Mouse (Mus musculus) myocyte (in vitro differentiated cells): ENCODE data around the gene Cd83. TPM values are rescaled to one million over a fixed set of nuclear protein-coding genes. Genes with fewer than 3 reads are reported as not detected.

ENCODE experiments used
- H3K27me3 ChIP-seq: one replicate; pipeline ENCODE4 v1.6.1; 2011; ENCODE audit not compliant: control insufficient read depth, insufficient read depth, insufficient read length
- H3K36me3 ChIP-seq: one replicate; pipeline ENCODE4 v1.6.1; 2011; ENCODE audit not compliant: control insufficient read depth, insufficient read depth
- H3K4me2 ChIP-seq: one replicate; pipeline ENCODE4 v1.6.1; 2011; ENCODE audit warnings: low read depth, control low read depth
- H3K4me3 ChIP-seq: one replicate; pipeline ENCODE4 v1.5.1; 2011; ENCODE audit warnings: mild to moderate bottlenecking, control low read depth, moderate library complexity
- H3K79me2 ChIP-seq: one replicate; pipeline ENCODE4 v1.6.1; 2011; ENCODE audit not compliant: control insufficient read depth, insufficient read depth
- H3ac ChIP-seq: one replicate; pipeline ENCODE4 v1.6.1; 2011; ENCODE audit not compliant: control insufficient read depth, insufficient read length
- CEBPB ChIP-seq: IDR thresholded peaks from 2 replicates; pipeline ENCODE4 v1.6.1; 2011; ENCODE audit warnings: mild to moderate bottlenecking, moderate library complexity; ENCODE audit not compliant: poor library complexity, insufficient read depth, severe bottlenecking
- E2F4 ChIP-seq: IDR thresholded peaks from one replicate; pipeline ENCODE4 v1.6.1; 2011; ENCODE audit warnings: mild to moderate bottlenecking, control low read depth, moderate library complexity; ENCODE audit not compliant: insufficient read depth
- MAX ChIP-seq: IDR thresholded peaks from one replicate; pipeline ENCODE4 v1.6.1; 2011; ENCODE audit warnings: low read depth, mild to moderate bottlenecking, control low read depth
- MYOD1 ChIP-seq, 3 experiments: IDR thresholded peaks; one replicate each; pipeline ENCODE4 v1.6.1; 2011; ENCODE audit warnings: control low read depth in 2 of 3, low read depth in 2 of 3, mild to moderate bottlenecking in 2 of 3, moderate library complexity in 1 of 3; ENCODE audit not compliant: insufficient read length in 2 of 3, control insufficient read depth in 1 of 3
- MYOG ChIP-seq, 3 experiments: IDR thresholded peaks; one replicate each; pipeline ENCODE4 v1.6.1; 2011; ENCODE audit warnings: control low read depth in 2 of 3, low read depth in 2 of 3, mild to moderate bottlenecking in 2 of 3; ENCODE audit not compliant: insufficient read length in 2 of 3, control insufficient read depth in 1 of 3, insufficient read depth in 1 of 3
- POLR2A ChIP-seq: IDR thresholded peaks from one replicate; pipeline ENCODE4 v1.6.1; 2011; ENCODE audit warnings: low read depth, mild to moderate bottlenecking, control low read depth, moderate library complexity; ENCODE audit not compliant: insufficient read length
- POLR2AphosphoS2 ChIP-seq: IDR thresholded peaks from one replicate; pipeline ENCODE4 v1.6.1; 2011; ENCODE audit warnings: low read depth, control low read depth; ENCODE audit not compliant: insufficient read length
- REST ChIP-seq: IDR thresholded peaks from one replicate; pipeline ENCODE4 v1.6.1; 2011; ENCODE audit warnings: mild to moderate bottlenecking, control low read depth, moderate library complexity; ENCODE audit not compliant: insufficient read depth, insufficient read length
- SRF ChIP-seq: IDR thresholded peaks from one replicate; pipeline ENCODE4 v1.6.1; 2011; ENCODE audit warnings: low read depth; ENCODE audit not compliant: control insufficient read depth, insufficient read length
- TCF12 ChIP-seq: IDR thresholded peaks from one replicate; pipeline ENCODE4 v1.6.1; 2011; ENCODE audit warnings: mild to moderate bottlenecking, control low read depth; ENCODE audit not compliant: poor library complexity, insufficient read depth, severe bottlenecking
- TCF3 ChIP-seq: IDR thresholded peaks from one replicate; pipeline ENCODE4 v1.6.1; 2011; ENCODE audit warnings: low read depth, control low read depth; ENCODE audit not compliant: insufficient read length
- USF1 ChIP-seq: IDR thresholded peaks from one replicate; pipeline ENCODE4 v1.6.1; 2011; ENCODE audit warnings: low read depth, mild to moderate bottlenecking, control low read depth, moderate library complexity
- polyA plus RNA-seq: library from polyadenylated mRNA; unstranded; fragments of >200 nt; fragmentation: generic; extraction: Trizol; gene quantifications from one replicate; pipeline ENCODE4 v1.2.1, GENCODE M21; 2012; ENCODE audit warnings: missing spikeins

Gene Cd83
- polyA plus RNA-seq, 1 experiment, result not detected

DNA sequence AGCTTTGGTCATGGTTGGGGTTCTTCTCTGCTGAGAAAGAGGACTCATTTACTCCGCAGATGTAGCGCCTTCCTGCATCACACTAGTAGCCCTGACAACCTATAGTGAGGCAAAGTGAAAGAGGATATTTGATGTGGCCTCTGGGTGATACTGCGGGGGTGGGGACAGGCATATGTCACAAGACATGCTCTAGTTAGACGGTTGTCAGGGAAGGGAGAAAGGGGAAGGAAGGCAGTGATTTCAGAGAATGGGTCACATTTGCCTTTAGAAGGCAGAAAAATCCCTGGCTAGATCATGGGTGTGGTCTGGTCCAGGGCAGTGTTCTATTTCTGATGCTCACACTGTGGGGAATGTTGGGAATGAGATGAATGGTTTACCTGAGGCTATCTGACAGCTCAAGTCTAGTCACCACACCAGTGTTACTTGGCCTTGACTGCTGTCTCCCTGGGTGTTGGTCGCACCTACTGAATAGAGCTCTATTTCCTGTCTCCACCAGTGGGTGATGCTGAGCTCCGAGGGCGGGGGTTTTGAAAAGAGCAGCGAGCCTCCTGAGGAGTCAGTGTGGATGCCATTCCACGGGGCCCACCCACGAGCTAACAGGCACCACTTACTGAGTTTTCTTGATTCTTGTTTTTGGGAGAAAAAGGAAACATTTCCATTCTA lies 4.5 kb downstream of the Cd83 start:
- H3K36me3 ChIP-seq, result no peaks in the 10 kb centered on the region
- H3K27me3 ChIP-seq, result peaks cover 47% of the 10 kb centered on the region
- no peaks in the 10 kb centered on the region for H3K79me2 ChIP-seq
- H3K4me2 ChIP-seq, result no peak overlapping the region
- H3ac ChIP-seq, result no peak overlapping the region
- no peak overlapping the region for H3K4me3 ChIP-seq
- no peak for TF ChIP-seq MYOD1 (IDR thresholded peaks at IDR 0.05; ENCODE audit: control insufficient read depth in 1 of 3, insufficient read length in 2 of 3, low read depth in 2 of 3)
- no peak for TF ChIP-seq REST
- TF ChIP-seq TCF12, result no peak
- TF ChIP-seq TCF3, result no peak
- no peak for TF ChIP-seq POLR2AphosphoS2
- TF ChIP-seq E2F4, result no peak
- no peak for TF ChIP-seq POLR2A
- no peak for TF ChIP-seq USF1

DNA sequence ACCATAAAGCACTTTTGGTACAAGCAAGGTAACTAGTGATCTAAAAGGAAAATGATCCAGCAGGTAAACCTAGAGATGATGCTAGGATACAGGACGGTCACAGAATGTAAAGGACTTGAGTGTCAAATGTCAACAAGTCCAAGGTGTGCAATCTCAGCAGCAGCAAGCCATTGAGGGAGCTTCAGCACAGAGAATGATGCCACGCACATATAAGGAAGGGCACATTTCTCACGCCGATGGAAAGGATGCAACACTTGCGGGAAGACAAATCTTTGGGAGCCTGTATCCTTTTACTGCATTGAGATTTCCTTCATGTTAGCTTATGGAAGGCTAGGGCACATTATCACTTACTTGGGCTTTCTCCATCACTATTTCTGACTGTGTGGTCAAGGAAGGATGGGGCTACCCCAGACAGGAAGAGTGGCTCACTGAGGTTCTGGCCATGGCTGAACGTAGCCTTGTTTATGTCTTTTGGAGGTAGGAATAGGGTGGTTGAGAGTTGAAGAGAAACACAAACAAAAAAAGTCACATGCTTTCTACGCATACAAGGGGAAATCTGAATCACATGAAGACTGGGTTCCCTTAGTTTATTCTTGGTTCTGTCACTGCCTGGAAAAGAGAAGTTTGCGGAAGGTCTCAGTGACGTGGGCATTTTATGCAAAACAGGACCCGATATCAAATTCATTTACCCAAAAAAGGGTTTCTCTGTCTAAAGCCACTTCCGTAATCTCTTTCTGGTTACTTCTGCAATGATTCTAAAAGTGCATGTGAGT lies 5.8 kb downstream of the Cd83 start:
- Histone ChIP-seq H3K4me3 (no peak overlapping the region), H3K36me3 (no peaks in the 10 kb centered on the region), H3K4me2 (no peak overlapping the region), H3ac (no peak overlapping the region), H3K79me2 (no peaks in the 10 kb centered on the region), H3K27me3 (peaks cover 34% of the 10 kb centered on the region)
- no peak for TF ChIP-seq SRF
- no peak for TF ChIP-seq USF1
- TF ChIP-seq POLR2A, result no peak
- TF ChIP-seq MYOG (IDR thresholded peaks at IDR 0.05; ENCODE audit: control insufficient read depth in 1 of 3, insufficient read depth in 1 of 3, insufficient read length in 2 of 3, low read depth in 2 of 3), result no peak

DNA sequence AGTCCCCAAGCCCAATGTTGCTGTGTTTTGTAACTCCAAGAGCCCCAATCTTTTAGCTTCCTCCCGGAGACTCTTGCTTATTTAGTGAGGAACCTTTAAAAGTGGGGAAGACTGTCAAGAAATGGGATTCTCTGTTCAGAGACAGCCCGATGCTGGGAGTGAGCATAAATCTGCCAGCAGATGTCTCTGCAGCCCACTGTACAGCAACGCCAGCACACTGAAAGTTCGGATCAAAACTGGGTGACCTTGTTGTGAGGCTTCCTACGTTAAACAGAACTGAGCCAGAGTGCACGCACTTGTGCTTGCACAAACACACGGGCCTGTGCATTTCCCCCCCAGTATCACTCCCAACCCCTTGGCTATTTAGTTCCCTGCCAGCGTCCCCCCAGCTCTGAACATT lies 10.8 kb downstream of the Cd83 start:
- Histone ChIP-seq H3K79me2 (no peaks in the 10 kb centered on the region), H3K4me2 (no peak overlapping the region), H3K36me3 (no peaks in the 10 kb centered on the region), H3K27me3 (peaks cover 15% of the 10 kb centered on the region), H3K4me3 (no peak overlapping the region), H3ac (no peak overlapping the region)
- no peak for TF ChIP-seq MYOD1 (IDR thresholded peaks at IDR 0.05; ENCODE audit: control insufficient read depth in 1 of 3, insufficient read length in 2 of 3, low read depth in 2 of 3)
- no peak for TF ChIP-seq SRF
- TF ChIP-seq POLR2AphosphoS2, result no peak
- TF ChIP-seq REST, result no peak
- TF ChIP-seq TCF12, result no peak
- TF ChIP-seq MAX, result no peak
- no peak for TF ChIP-seq MYOG (IDR thresholded peaks at IDR 0.05; ENCODE audit: control insufficient read depth in 1 of 3, insufficient read depth in 1 of 3, insufficient read length in 2 of 3, low read depth in 2 of 3)
- no peak for TF ChIP-seq TCF3
- TF ChIP-seq CEBPB, result no peak
- no peak for TF ChIP-seq E2F4
- no peak for TF ChIP-seq POLR2A
- TF ChIP-seq USF1, result no peak

DNA sequence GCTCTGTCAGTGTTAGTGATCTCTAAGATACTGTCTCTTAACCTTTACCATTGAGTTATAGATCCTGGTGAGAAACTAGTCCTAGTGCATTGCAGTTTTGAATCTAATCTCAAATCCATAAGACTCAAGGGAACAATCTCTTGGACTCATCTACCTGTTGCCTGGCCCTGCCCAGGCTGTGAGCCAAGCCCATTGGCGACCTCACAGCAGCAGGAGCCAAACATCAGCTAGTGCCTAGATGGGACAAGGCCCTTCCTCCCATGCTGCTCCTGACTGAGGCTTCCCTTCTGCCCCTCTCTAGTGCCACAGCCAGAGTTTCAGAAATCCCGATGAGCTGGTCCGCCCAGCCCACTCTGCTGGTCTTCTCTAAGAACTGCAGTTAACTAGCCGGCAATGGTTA lies 14.1 kb downstream of the Cd83 start:
- H3K36me3 ChIP-seq, result no peaks in the 10 kb centered on the region
- H3K4me2 ChIP-seq, result no peak overlapping the region
- H3K27me3 ChIP-seq, result peaks cover 1% of the 10 kb centered on the region
- H3K79me2 ChIP-seq, result no peaks in the 10 kb centered on the region
- no peak overlapping the region for H3K4me3 ChIP-seq
- no peak overlapping the region for H3ac ChIP-seq
- TF ChIP-seq TCF3 (no peak), TCF12 (no peak), E2F4 (no peak), POLR2AphosphoS2 (no peak), REST (no peak), CEBPB (no peak), MYOG (IDR thresholded peaks at IDR 0.05; ENCODE audit: control insufficient read depth in 1 of 3, insufficient read depth in 1 of 3, insufficient read length in 2 of 3, low read depth in 2 of 3) (no peak), SRF (no peak), POLR2A (no peak), USF1 (no peak)

DNA sequence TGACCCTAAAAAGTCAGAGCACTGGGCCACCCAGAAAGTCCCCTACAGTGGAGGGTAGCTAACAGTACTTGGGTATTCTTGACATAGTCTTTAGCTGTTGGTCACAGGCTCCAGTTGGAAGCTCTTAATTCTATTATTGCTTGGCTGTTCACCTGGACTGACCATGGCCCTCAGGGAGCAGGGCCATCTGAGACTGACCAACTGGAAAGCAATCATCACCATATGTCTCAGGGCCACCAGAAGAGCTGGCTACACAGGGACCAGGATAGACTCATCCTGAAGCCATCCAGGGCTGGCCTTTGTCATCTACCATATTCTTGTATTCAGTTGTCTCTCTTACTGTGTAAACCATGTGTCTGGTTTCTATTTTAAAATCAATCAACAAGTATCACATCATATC lies 15.6 kb downstream of the Cd83 start:
- H3K36me3 ChIP-seq, result no peaks in the 10 kb centered on the region
- H3K4me2 ChIP-seq, result no peak overlapping the region
- H3K4me3 ChIP-seq, result no peak overlapping the region
- no peaks in the 10 kb centered on the region for H3K79me2 ChIP-seq
- H3K27me3 ChIP-seq, result no peaks in the 10 kb centered on the region
- no peak overlapping the region for H3ac ChIP-seq
- no peak for TF ChIP-seq MYOD1 (IDR thresholded peaks at IDR 0.05; ENCODE audit: control insufficient read depth in 1 of 3, insufficient read length in 2 of 3, low read depth in 2 of 3)
- TF ChIP-seq SRF, result no peak
- TF ChIP-seq MAX, result no peak
- TF ChIP-seq POLR2AphosphoS2, result no peak
- TF ChIP-seq POLR2A, result no peak
- TF ChIP-seq REST, result no peak
- TF ChIP-seq CEBPB, result no peak
- TF ChIP-seq USF1, result no peak
- TF ChIP-seq TCF12, result no peak
- no peak for TF ChIP-seq MYOG (IDR thresholded peaks at IDR 0.05; ENCODE audit: control insufficient read depth in 1 of 3, insufficient read depth in 1 of 3, insufficient read length in 2 of 3, low read depth in 2 of 3)
- TF ChIP-seq E2F4, result no peak
- TF ChIP-seq TCF3, result no peak
